Mouse (Mus musculus) erythroblast, embryonic 14.5 days (primary cell): Measurements from ENCODE around the gene Nt5c3.

Source experiments
- GATA1 ChIP-seq: IDR thresholded peaks from 2 replicates; pipeline ENCODE4 v1.6.1; 2012; ENCODE audit warnings: low read length, inconsistent platforms, mixed read lengths
- TAL1 ChIP-seq: IDR thresholded peaks from 3 replicates; pipeline ENCODE4 v1.6.1; 2012; ENCODE audit warnings: low read length, inconsistent platforms, mixed read lengths

DNA sequence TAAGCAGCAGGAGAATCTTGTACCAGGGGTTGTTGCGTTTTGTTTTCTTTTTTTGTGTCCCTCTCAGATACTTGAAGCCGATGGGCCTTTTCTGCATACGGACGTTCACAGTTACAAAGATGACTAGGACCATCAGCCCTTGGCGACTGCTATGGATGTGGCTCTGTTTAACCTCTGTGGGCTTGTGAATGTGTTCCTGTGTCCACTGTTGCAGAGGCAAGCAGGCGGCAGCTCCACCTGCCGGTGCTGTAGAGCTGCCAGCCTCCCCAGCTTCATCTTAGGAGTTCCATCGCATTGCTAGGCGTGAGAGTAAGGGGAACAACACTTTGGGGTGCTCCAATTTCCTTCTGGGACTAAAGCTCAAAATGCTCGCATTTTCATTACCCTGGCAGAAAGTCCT lies 88.2 kb downstream of the Nt5c3 start:
- no peak for TF ChIP-seq GATA1
- no peak for TF ChIP-seq TAL1
